9 mouse cellular contexts compared by ENCODE assay signal in the genomic region with DNA sequence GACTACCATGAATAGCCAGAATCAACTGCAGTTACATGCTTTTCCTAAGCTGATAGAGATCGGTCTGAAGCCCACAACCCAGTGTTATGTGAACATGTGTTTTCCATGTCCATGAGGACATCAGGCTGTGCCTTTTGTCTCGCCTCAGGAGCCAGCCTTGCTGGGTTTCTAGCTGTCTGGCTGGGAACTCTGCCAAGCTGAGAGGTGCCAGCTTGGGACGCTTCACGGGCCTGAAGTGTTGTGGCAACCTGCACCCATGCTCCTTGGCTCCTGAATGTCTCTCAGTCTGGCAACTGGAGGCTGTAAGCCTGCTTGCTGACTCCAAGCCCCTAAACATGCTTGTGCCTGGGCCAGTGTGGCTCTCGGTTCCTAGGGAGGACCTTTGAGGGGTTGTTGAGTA. TPM values are rescaled to one million over a fixed set of nuclear protein-coding genes. Genes with fewer than 3 reads are reported as not detected.
DNase-seq lines count a peak whose midpoint lies in the region; ATAC-seq and TF ChIP-seq lines count a peak whose summit lies in the region.
"Had no signal": no experiment of that assay in that cellular context is flagged by ENCODE, and none has a peak within 500 bp of the region (broad histone marks: within the 10 kb centered on the region; RNA-seq: fewer than 3 reads in every experiment).

No protein-coding gene starts in this region.

- H3K27me3 ChIP-seq in forebrain, embryonic 14.5 days (replicated peaks; ENCODE audit: control insufficient read depth, insufficient read depth, low read length), result no peaks in the 10 kb centered on the region
- H3K27me3 ChIP-seq in forebrain, embryonic 10.5 days (ENCODE audit: poor library complexity, severe bottlenecking), result peaks cover 11% of the 10 kb centered on the region
- H3K27me3 ChIP-seq in midbrain, postnatal 0 days (ENCODE audit: insufficient read depth, low read length), result no peaks in the 10 kb centered on the region
- no peaks in the 10 kb centered on the region for H3K27me3 ChIP-seq in midbrain, embryonic 10.5 days (ENCODE audit: low read depth, poor library complexity, severe bottlenecking)

- peak; percentile 70 for ATAC-seq in forebrain, embryonic 14.5 days
- no peak for ATAC-seq in midbrain, postnatal 0 days (ENCODE audit: low FRiP score)

- no peak overlapping the region for H3K27ac ChIP-seq in forebrain, embryonic 14.5 days (ENCODE audit: low read depth, low read length)
- no peak overlapping the region for H3K27ac ChIP-seq in forebrain, embryonic 10.5 days
- no peak overlapping the region for H3K27ac ChIP-seq in midbrain, postnatal 0 days (ENCODE audit: low read depth, low read length)
- no peak overlapping the region for H3K27ac ChIP-seq in midbrain, embryonic 10.5 days (replicated peaks)
- H3K27ac ChIP-seq in layer of hippocampus, adult 2 months, result no peak overlapping the region

- DNase-seq in forebrain, embryonic 14.5 days (ENCODE audit: low spot score), result peak; percentile 77
- DNase-seq in forebrain, embryonic 10.5 days (ENCODE audit: extremely low spot score, low spot score), result no peak
- peak; percentile 76 for DNase-seq in midbrain, postnatal 0 days (ENCODE audit: low spot score)
- DNase-seq in midbrain, embryonic 10.5 days (ENCODE audit: low spot score), result no peak
- peak; percentile 57 for DNase-seq in gastrocnemius, adult 18-20 months (ENCODE audit: low spot score)
- DNase-seq in kidney, postnatal 25 days, result peak; percentile 77 to 81
- no peak for DNase-seq in layer of hippocampus, adult 2 months (ENCODE audit: low spot score in 2 of 2)
- DNase-seq in embryo, embryonic 10 days (ENCODE audit: low spot score), result no peak
- DNase-seq: lung, embryonic 14.5 days had no signal

- H3K4me2 ChIP-seq in forebrain, embryonic 14.5 days (ENCODE audit: low read length), result no peak overlapping the region
- no peak overlapping the region for H3K4me2 ChIP-seq in midbrain, postnatal 0 days (ENCODE audit: low read depth, low read length, poor library complexity, severe bottlenecking)
- H3K4me2 ChIP-seq: lung, embryonic 14.5 days had no signal

- no peak overlapping the region for H3K4me3 ChIP-seq in forebrain, embryonic 14.5 days (ENCODE audit: low read depth, low read length)
- no peak overlapping the region for H3K4me3 ChIP-seq in forebrain, embryonic 10.5 days
- H3K4me3 ChIP-seq in midbrain, postnatal 0 days (ENCODE audit: low read depth, low read length), result no peak overlapping the region
- no peak overlapping the region for H3K4me3 ChIP-seq in midbrain, embryonic 10.5 days
- no peak overlapping the region for H3K4me3 ChIP-seq in layer of hippocampus, adult 2 months

- no peak overlapping the region for H3K9ac ChIP-seq in forebrain, embryonic 14.5 days (ENCODE audit: low read length)
- no peak overlapping the region for H3K9ac ChIP-seq in midbrain, postnatal 0 days (replicated peaks; ENCODE audit: low read length, poor library complexity, severe bottlenecking)
- H3K9ac ChIP-seq: lung, embryonic 14.5 days had no signal

- TF ChIP-seq CTCF in midbrain, postnatal 0 days (IDR thresholded peaks at IDR 0.05), result no peak
- no peak for TF ChIP-seq CTCF in layer of hippocampus, adult 2 months (conservative IDR thresholded peaks at IDR 0.05)

- H3K4me1 ChIP-seq in forebrain, embryonic 14.5 days (ENCODE audit: control insufficient read depth, insufficient read depth, low read length), result peaks cover 9% of the 10 kb centered on the region
- H3K4me1 ChIP-seq in forebrain, embryonic 10.5 days, result peaks cover 13% of the 10 kb centered on the region
- no peaks in the 10 kb centered on the region for H3K4me1 ChIP-seq in midbrain, postnatal 0 days (ENCODE audit: insufficient read depth, low read length)
- H3K4me1 ChIP-seq in midbrain, embryonic 10.5 days, result peaks cover 16% of the 10 kb centered on the region

- 46% methylated on average over 5 of the region's 5 CpGs for WGBS in forebrain, embryonic 14.5 days
- WGBS in forebrain, embryonic 10.5 days, result 91% methylated on average over 5 of the region's 5 CpGs
- 54% methylated on average over 5 of the region's 5 CpGs for WGBS in midbrain, postnatal 0 days
- 88% methylated on average over 5 of the region's 5 CpGs for WGBS in midbrain, embryonic 10.5 days

- no peaks in the 10 kb centered on the region for H3K9me3 ChIP-seq in forebrain, embryonic 14.5 days (replicated peaks; ENCODE audit: control insufficient read depth, low read length)
- 0 out of 2 replicates have a peak, but pooled peaks cover 5% of the 10 kb centered on the region for H3K9me3 ChIP-seq in forebrain, embryonic 10.5 days
- H3K9me3 ChIP-seq in midbrain, postnatal 0 days (ENCODE audit: low read length), result no peaks in the 10 kb centered on the region
- no peaks in the 10 kb centered on the region for H3K9me3 ChIP-seq in midbrain, embryonic 10.5 days (replicated peaks)

- no peaks in the 10 kb centered on the region for H3K36me3 ChIP-seq in forebrain, embryonic 14.5 days (ENCODE audit: control insufficient read depth, insufficient read depth, low read length)
- H3K36me3 ChIP-seq in forebrain, embryonic 10.5 days (replicated peaks), result no peaks in the 10 kb centered on the region
- H3K36me3 ChIP-seq in midbrain, postnatal 0 days (ENCODE audit: insufficient read depth, low read length), result no peaks in the 10 kb centered on the region
- no peaks in the 10 kb centered on the region for H3K36me3 ChIP-seq in midbrain, embryonic 10.5 days

RNA-seq across cellular contexts. Expression of gene 3110009E18Rik, which starts 21.6 kb away (rescaled TPM):
- polyA plus RNA-seq in forebrain, embryonic 14.5 days (2014; fragmentation: Nextera tagmentation; extraction: Ambion mirVana), result 25.9 and 27.3 TPM in 2 replicates
- 21.6 and 22.7 TPM in 2 replicates for polyA plus RNA-seq in forebrain, embryonic 10.5 days (2016; fragmentation: Nextera tagmentation; extraction: Ambion mirVana)
- total RNA-seq in midbrain, postnatal 0 days (2014; rRNA removed), result 0.77 and 1.9 TPM in 2 replicates
- polyA plus RNA-seq in midbrain, postnatal 0 days (2015; fragmentation: Nextera tagmentation; extraction: Ambion mirVana), result 11.4 and 15.7 TPM in 2 replicates
- polyA plus RNA-seq in midbrain, embryonic 10.5 days (2016; fragmentation: Nextera tagmentation; extraction: Ambion mirVana), result 22.3 and 27.2 TPM in 2 replicates
- 1 to 10 TPM; 4.6 to 5.7 TPM for total RNA-seq in gastrocnemius, adult 18-20 months (2021)
- 1 to 10 TPM; 7.1 to 7.8 TPM for total RNA-seq in layer of hippocampus, adult 2 months (2021)

RNA-seq across cellular contexts. Expression of gene Dbi, which starts 21.7 kb away (rescaled TPM):
- 1,393 and 1,470 TPM in 2 replicates for polyA plus RNA-seq in forebrain, embryonic 14.5 days (2014; fragmentation: Nextera tagmentation; extraction: Ambion mirVana)
- 797 and 870 TPM in 2 replicates for polyA plus RNA-seq in forebrain, embryonic 10.5 days (2016; fragmentation: Nextera tagmentation; extraction: Ambion mirVana)
- total RNA-seq in midbrain, postnatal 0 days (2014; rRNA removed), result 515 and 540 TPM in 2 replicates
- polyA plus RNA-seq in midbrain, postnatal 0 days (2015; fragmentation: Nextera tagmentation; extraction: Ambion mirVana), result 1,809 and 1,897 TPM in 2 replicates
- polyA plus RNA-seq in midbrain, embryonic 10.5 days (2016; fragmentation: Nextera tagmentation; extraction: Ambion mirVana), result 767 and 805 TPM in 2 replicates
- total RNA-seq in gastrocnemius, adult 18-20 months (2021), result 100 to 1,000 TPM; 135 to 165 TPM
- 100 to 1,000 TPM; 338 to 346 TPM for total RNA-seq in layer of hippocampus, adult 2 months (2021)

Comparison
In these comparisons a context has a peak if more than half of its experiments do, and no peak if none do; other contexts are left out.
1. DNase-seq: peak in forebrain, embryonic 14.5 days (single experiment), midbrain, postnatal 0 days (single experiment), gastrocnemius, adult 18-20 months (single experiment) and kidney, postnatal 25 days (2 of 2); none in forebrain, embryonic 10.5 days (single experiment), midbrain, embryonic 10.5 days (single experiment), layer of hippocampus, adult 2 months (0 of 2) and embryo, embryonic 10 days (single experiment).